Mouse (Mus musculus): ENCODE data around the gene Tgds. TPM values are rescaled to one million over a fixed set of nuclear protein-coding genes. Genes with fewer than 3 reads are reported as not detected.

Gene Tgds
- polyA plus RNA-seq, 1 experiment from 2014 or later, result 34.3 TPM

GRCm38 (mm10) chr14:118083851-118084250, 48.7 kb downstream of the Tgds start:
- H3K9me3 ChIP-seq (replicated peaks; ENCODE audit: control insufficient read depth, low read length), result no peaks in the 10 kb centered on the region
- H3K4me3 ChIP-seq (replicated peaks; ENCODE audit: low read length), result no peak overlapping the region
- H3K27me3 ChIP-seq (ENCODE audit: control insufficient read depth, insufficient read depth, low read length), result no peaks in the 10 kb centered on the region
- H3K27ac ChIP-seq (ENCODE audit: low read length), result no peak overlapping the region
- H3K9ac ChIP-seq (ENCODE audit: low read length), result no peak overlapping the region
- H3K4me2 ChIP-seq (ENCODE audit: low read depth, low read length), result no peak overlapping the region
- WGBS, result 84% methylated on average over 6 of the region's 6 CpGs
- no peak for ATAC-seq (ENCODE audit: insufficient read depth, low FRiP score)
- no peaks in the 10 kb centered on the region for H3K36me3 ChIP-seq (ENCODE audit: control insufficient read depth, insufficient read depth, low read length)
- H3K4me1 ChIP-seq (ENCODE audit: control insufficient read depth, insufficient read depth, low read length), result peaks cover 2% of the 10 kb centered on the region; the same call in 1 of the 2 replicates

GRCm38 (mm10) chr14:118080606-118081005, 51.9 kb downstream of the Tgds start:
- no peak overlapping the region for H3K9ac ChIP-seq (ENCODE audit: low read length)
- H3K36me3 ChIP-seq (ENCODE audit: control insufficient read depth, insufficient read depth, low read length), result no peaks in the 10 kb centered on the region
- no peak overlapping the region; the same call in 1 of the 2 replicates for H3K4me2 ChIP-seq (ENCODE audit: low read depth, low read length)
- no peaks in the 10 kb centered on the region for H3K9me3 ChIP-seq (replicated peaks; ENCODE audit: control insufficient read depth, low read length)
- no peak overlapping the region for H3K27ac ChIP-seq (ENCODE audit: low read length)
- no peaks in the 10 kb centered on the region for H3K4me1 ChIP-seq (ENCODE audit: control insufficient read depth, insufficient read depth, low read length)
- no peak for ATAC-seq (ENCODE audit: insufficient read depth, low FRiP score)
- WGBS, result 30% methylated on average over 11 of the region's 11 CpGs
- H3K4me3 ChIP-seq (replicated peaks; ENCODE audit: low read length), result no peak overlapping the region
- H3K27me3 ChIP-seq (ENCODE audit: control insufficient read depth, insufficient read depth, low read length), result no peaks in the 10 kb centered on the region

- no peaks in the 10 kb centered on the region for H3K9me3 ChIP-seq (replicated peaks; ENCODE audit: control insufficient read depth, low read length)
- H3K9ac ChIP-seq (ENCODE audit: low read length), result no peak overlapping the region
- 58% methylated on average over 12 of the region's 12 CpGs for WGBS
- no peaks in the 10 kb centered on the region for H3K4me1 ChIP-seq (ENCODE audit: control insufficient read depth, insufficient read depth, low read length)
- no peak overlapping the region for H3K4me3 ChIP-seq (replicated peaks; ENCODE audit: low read length)
- H3K27me3 ChIP-seq (ENCODE audit: control insufficient read depth, insufficient read depth, low read length), result no peaks in the 10 kb centered on the region
- H3K4me2 ChIP-seq (ENCODE audit: low read depth, low read length), result no peak overlapping the region
- ATAC-seq (ENCODE audit: insufficient read depth, low FRiP score), result peak; percentile 69
- no peaks in the 10 kb centered on the region for H3K36me3 ChIP-seq (ENCODE audit: control insufficient read depth, insufficient read depth, low read length)
- peak overlapping the region; percentile 72 for H3K27ac ChIP-seq (ENCODE audit: low read length)
Observed at GRCm38 (mm10) chr14:118070100-118070499, 62.5 kb downstream of the Tgds start.

- ATAC-seq (ENCODE audit: insufficient read depth, low FRiP score), result 0 out of 2 replicates have a peak, but pooled peaks have one; percentile 27
- Histone ChIP-seq H3K4me1 (ENCODE audit: control insufficient read depth, insufficient read depth, low read length) (no peaks in the 10 kb centered on the region), H3K27ac (ENCODE audit: low read length) (peak overlapping the region; percentile 72), H3K9ac (ENCODE audit: low read length) (no peak overlapping the region), H3K9me3 (replicated peaks; ENCODE audit: control insufficient read depth, low read length) (no peaks in the 10 kb centered on the region), H3K36me3 (ENCODE audit: control insufficient read depth, insufficient read depth, low read length) (no peaks in the 10 kb centered on the region), H3K4me2 (ENCODE audit: low read depth, low read length) (no peak overlapping the region), H3K4me3 (replicated peaks; ENCODE audit: low read length) (no peak overlapping the region), H3K27me3 (ENCODE audit: control insufficient read depth, insufficient read depth, low read length) (no peaks in the 10 kb centered on the region)
- WGBS, result 67% methylated on average over 12 of the region's 12 CpGs
Observed at GRCm38 (mm10) chr14:118069439-118070079, 63.0 kb downstream of the Tgds start.

Other genes with a start within 250 kb of the Tgds start
- gene Dct, start 80.5 kb downstream of the Tgds start, polyA plus RNA-seq (2015; fragmentation: Nextera tagmentation; extraction: Ambion mirVana), result 1.0 and 1.2 TPM in 2 replicates
- 50.1 and 55.3 TPM in 2 replicates for gene Gpr180, start 4.4 kb upstream of the Tgds start, polyA plus RNA-seq (2015; fragmentation: Nextera tagmentation; extraction: Ambion mirVana)
- 3.2 and 3.7 TPM in 2 replicates for gene Sox21, start 104.3 kb upstream of the Tgds start, polyA plus RNA-seq (2015; fragmentation: Nextera tagmentation; extraction: Ambion mirVana)
- not detected in 2 replicates for gene Gm9376, start 134.2 kb upstream of the Tgds start, polyA plus RNA-seq (2015; fragmentation: Nextera tagmentation; extraction: Ambion mirVana)